Mouse (Mus musculus) ovary, adult 18-20 months (tissue): ENCODE measurements at regions not wholly inside any gene's neighbourhood (a gene's known extent, or its start where the extent isn't known, plus 50 kb on each side); places are given as distances from the start of the nearest gene placed in this dataset.

Experiments
- DNase-seq: peaks from one replicate; pipeline ENCODE4 v3.0.0; 2022; ENCODE audit warnings: low spot score, mixed read lengths

DNA sequence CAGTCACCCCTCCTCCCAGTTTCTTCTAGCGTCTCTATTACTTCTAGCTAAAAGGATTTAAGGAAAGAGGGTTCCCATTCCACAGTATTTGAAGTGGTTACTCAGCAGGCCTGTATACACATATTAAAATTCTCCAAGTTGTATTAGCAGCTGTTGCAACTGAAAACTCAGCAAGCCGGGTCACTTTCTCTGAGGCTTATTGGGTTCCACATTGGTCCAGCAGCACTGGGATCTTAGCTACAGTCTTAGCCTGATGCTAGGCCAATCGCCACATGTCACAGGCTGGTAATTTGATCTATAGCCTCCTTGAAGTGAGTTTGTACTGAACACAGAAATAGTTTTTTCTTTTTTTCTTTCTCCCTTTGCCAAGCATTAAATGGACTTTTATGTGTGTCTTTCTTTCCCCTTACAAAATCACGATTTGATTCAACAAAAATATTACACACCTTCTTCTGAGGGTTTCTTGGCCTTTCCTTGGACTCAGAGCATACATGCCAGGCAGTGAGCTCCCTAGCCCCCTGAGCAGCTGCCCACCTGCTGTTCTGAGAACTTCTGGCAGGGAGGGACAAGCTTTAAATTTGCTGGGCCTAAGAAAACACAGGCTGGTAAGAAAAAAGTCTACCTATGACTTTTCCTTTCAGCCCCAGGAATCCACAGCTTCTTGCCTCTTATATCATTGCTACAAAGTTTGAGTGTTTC lies 297.3 kb downstream of the Kcnrg start:
- no peak for DNase-seq

DNA sequence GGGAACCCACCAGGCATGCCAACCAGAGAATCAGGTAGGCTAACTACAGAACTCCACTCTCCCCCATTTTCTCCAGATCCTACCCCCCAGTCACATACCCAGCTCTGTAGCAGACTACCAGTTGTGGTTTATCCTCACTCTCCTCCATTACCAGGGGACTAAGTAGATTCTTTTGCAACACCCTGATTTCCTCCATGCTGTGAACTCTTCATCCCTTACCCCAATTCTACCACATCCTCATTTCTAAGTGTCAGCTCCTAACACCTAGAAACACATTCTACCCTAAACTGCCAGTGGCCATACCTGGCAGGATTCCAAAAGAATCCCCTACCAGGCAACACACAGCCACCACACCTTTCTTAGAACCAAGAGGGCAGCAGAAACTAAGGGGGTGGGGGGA lies 310.9 kb downstream of the Kcnrg start:
- no peak for DNase-seq

DNA sequence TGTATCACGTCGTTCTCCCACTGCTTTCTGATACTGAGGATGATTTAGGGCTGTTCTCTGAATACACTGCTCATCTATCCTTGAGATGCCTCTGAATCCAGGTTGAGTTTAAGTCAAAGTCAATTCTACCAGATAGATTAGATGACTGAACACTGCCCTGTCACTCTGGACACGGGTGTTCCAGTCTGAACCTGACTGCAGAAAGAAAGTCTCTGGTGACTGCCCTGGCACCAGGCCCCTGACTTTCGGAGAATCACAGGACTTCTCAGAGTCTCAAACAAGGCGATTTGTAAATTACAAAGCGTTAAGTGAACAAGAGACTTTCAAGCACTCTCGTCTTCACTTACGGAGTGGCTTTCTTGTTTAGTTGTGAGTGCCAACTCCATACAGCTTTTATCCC lies 324.6 kb downstream of the Kcnrg start:
- DNase-seq = no peak

DNA sequence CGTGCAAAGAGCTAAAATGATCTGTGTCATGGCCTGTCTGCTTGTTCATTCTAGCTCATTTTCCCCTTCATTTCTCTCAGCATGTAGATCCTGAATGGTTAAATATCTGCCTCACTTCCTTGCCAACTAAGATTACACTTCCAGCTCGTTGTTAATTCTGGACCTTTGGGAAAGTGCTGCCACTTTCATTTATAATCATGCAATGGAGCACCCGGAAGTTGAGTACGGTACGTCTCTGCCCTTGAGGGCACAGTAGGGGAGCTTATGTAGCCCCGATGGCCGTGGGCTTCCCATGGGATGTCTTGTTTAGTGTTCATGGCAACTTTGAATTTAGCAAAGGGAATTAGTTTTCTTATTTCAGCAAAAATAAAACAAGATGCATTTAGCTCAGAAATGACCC lies 334.4 kb downstream of the Kcnrg start:
- no peak for DNase-seq

DNA sequence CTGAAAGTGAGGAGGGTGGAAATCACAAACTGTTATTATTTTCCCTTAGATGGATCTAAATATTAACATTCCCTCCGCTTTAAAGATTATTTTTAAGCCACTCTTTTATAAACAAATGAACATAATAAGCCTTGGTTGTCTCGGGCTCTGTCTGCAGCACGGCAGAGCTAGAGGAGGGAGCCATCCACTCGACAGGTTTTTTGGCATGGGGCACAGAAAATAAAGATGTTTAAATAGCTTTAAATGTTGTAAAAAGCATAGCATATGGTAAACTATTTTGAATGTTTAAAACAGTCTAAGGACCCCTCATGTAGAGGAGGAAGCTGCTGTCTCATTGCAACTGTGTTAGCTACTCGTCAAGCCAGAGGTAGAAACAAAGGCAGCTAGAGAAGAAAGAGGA lies 338.4 kb downstream of the Kcnrg start:
- DNase-seq = no peak

DNA sequence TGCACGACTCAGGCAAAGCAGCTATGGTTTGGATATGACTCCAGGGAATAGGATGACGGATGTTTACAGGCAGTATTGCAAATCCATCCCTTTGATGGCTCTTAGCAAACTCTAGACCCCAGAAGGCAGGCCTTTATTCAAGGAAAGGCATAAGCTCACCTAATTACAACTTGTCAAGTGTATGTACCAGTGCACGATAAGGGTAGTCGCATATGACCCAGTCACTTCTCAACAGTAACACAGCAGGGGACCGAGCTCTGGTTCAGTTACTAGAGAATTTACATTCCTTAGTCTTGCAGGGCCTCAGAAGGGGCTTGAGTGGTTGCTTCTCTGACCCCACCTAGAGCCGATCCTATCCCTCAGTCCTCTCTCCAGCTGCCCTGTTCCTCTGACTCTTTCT lies 342.2 kb downstream of the Kcnrg start:
- DNase-seq = no peak

DNA sequence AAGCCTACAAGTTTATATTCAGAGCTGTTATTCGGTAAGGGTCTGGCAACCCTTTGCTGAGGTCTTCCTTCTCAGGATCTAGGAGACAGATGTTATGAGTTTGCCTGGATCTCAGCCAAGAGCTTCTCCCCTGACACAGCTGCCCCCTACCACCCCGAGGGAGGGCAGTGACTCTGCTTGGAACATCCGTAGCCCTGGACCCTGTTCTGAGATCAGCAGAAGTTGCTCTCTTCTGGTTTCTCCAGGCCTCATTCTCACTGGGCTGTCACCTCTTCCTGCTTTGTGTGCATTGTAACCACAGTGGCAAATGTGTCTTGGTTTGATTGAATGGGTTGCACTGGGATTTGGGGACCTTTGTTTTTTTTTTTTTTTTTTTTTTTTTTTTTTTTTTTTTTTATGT lies 342.4 kb upstream of the Rnaseh2b start:
- no peak for DNase-seq

DNA sequence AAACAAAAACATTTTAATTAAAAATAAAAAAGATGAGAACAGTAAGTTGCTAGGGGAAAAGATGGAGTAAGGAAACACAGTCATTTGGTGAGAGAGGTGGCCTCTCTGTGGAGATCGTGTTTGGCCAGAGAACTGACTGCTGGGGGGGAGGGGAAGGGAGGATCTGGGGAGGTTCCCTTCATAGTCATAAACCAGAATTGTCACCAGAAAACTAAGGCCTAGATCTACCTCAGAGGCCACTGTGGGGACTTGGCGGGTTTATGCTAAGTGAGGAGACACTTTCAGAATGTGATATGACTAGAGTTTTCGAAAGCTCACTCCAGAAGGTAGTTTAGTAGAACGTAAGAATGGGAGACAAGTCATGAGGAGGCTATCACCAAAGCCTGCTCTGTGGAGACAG lies 339.4 kb upstream of the Rnaseh2b start:
- DNase-seq = no peak

DNA sequence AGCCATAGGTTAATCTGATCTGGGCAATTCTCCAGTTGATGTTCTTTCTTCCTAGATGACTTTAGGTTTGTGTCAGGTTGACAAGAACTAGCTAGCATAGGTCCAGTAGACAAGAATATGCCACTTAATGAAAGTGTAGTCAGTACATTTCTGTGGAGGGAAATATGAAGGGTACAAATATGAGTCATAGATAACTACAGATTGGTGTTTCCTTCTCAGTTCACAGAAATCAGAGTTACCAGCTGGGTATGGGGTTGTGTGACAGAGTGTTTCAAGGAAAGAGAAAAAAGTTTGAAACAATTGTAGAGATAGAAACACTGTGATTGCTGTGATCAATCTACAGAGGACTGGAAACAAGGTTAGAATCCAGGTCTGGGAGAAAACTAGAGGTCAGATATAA lies 337.0 kb upstream of the Rnaseh2b start:
- no peak for DNase-seq

DNA sequence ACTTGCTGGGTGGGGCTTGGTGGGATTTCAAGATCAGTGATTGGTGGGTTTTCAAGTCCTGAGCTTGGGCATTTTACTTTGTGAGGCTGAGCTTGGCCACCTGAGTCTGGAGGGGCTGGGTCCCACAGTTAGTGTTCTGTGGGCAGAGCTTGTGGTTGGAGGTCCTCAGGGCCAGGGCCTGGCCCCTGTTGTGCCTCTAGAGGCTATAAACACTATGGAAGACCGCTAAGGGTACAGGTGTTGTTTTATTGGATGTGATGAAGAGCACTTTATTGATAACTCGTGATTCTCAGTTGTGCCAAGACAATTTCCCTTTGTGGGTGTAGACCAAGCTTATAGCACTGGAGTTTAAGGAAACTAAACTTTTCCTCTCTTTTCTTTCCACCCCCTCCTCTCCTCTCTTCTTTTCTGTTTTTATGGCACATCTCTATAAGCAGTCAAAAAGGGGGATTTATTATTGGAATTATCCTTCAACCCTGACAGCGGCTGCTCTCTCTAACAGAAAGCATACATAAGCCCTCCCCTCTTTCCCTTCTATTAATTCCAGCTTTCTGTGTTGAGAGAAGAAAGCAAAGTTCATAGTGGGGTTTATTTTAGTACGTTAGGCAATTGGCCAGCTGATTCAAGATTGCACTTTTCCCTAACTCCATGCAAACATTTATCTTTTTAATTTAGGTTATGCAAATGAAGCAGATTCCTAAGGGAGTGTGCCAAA lies 332.0 kb upstream of the Rnaseh2b start:
- no peak for DNase-seq

DNA sequence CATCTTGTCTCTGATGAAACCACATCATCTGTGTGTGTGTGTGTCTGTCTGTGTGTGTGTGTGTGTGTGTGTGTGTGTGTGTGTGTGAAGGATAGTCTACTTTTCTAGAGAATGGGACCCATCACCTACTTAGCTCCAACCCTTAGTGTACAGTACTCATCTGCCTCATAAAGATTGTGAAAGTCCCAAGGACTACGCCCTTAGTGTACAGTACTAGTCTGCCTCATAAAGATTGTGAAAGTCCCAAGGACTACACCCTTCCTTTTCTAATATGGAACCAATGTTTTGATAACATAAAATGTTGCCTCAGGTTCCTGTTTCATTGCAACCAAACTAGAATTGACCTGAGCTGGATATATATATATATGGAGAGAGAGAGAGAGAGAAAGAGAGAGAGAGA lies 323.9 kb upstream of the Rnaseh2b start:
- no peak for DNase-seq

DNA sequence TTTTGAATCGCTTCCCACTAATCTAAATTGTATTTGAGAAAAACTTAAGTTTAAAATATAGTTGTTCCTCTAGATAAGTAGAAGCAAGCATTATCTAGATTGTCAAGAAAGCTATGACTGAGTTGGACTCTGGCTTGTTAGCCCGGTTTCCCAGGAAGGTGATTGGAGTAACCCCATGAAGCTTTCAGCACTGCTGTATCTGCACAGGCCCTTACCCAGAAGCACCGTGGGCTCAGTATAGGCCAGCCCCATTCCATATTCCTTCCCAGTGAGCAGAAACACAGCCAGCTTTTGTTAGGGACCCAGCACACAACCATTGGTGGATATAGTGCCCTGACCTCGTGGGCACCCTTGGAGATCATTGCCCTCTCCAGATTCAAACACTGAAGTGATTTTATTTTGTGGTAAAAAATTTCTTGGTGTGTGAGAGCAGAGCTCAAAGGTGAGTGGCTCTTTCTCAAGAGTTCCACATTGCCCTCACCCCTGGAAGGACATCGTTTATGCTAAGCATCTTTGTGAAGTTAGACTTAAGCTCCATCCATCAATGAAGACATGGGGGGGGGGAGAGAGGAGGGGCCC lies 323.3 kb upstream of the Rnaseh2b start:
- no peak for DNase-seq

DNA sequence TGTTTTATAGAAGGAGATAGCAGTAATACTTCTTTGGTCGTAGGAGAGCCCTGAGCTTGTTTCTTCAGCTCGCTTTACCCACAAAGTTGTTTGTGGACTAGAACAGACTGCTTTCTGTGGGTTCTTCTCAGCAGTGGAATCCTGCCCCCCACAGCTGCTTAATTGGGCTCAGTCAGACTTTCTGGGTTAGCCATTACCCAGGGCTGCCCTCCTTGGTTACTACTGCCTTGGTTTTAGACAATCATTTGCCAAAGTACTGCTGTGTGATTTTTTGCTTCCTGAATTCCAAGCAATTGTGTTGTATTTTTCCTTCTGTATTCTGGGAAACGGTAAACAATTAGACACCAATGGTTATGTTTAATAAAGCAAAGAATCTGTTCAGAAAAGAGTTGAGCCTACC lies 321.8 kb upstream of the Rnaseh2b start:
- no peak for DNase-seq

DNA sequence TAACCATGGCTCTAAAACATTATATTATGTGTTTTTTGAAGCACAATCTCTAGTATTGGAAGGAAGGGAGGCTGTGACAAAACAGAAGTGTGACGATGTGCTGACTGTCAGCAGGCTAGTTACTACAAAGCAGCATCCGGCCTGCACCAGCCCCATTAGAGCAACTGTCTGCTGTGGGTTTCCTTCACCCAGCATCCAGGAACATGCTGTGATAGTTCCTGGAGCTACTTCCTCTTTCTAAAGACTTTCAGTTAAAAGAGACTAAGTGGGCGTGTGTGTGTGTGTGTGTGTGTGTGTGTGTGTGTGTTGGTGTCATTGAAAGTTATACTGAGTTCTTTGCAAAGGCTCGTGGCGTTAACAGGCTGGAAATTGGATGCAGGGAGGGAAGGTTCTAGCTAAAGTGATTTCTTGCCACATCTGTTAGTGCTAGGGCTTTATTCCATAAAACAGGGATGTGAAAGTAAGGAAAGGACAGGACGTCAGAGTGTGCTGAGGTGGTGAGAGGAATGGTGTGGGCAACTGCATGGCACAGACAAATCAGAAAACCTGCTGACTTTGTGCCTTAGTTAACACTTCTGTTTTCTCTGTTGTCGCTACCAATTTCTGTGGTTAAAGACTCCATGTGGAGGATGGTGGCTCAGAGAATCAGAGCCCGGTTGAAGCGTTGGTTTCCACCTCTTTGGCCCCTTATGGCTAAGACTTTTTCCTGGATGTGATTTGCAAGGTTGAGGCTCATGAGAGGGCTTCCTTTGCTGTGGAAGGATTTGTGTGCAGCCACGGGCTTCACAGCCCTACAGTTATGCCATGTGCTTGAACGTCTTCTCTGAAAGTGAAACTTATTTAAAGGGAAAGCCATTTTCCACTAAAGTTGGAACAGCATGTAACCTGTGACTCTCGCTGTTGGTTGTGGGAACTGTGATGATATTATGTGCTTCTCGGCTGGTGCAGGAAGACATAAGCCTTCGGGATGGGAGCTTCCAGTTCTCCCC lies 321.0 kb upstream of the Rnaseh2b start:
- no peak for DNase-seq

DNA sequence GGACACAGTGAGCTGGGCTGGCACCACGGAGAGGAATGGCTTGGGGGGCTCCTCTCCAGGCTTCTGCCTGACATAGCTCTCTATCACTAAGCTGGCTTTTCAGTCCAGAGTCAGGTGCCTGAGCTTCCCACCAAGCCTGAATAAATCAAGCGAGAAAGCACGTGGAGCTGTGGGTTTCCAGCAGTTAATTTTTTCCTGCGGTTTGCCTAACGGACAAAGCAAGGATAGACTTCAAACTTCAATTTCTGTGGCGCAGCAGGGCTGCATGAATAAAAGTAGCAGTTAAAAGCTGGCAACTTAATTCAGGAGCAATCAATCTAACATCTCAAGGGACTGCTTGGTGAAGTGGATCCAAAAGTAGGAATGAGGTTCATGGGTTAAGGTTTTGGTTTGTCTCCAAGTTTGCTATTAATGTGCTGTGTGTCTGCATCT lies 317.1 kb upstream of the Rnaseh2b start:
- no peak for DNase-seq

DNA sequence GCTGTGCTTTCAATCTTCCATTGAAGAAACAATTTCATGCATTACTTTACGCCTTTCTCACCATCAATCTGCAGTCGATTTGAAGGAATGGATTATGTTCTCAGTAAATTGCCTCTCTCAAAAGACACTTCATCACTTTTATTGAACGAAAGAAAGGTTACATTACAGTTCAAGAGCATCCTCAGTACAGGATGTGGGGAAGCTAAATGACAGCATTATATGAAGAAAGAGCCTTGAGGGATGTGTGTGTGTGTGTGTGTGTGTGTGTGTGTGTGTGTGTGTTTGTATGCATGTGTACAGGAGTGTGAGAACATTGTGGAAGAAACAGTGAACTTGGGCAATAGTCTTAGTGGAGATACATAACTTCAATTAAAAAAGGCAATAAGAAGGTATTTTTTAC lies 311.8 kb upstream of the Rnaseh2b start:
- DNase-seq = no peak

DNA sequence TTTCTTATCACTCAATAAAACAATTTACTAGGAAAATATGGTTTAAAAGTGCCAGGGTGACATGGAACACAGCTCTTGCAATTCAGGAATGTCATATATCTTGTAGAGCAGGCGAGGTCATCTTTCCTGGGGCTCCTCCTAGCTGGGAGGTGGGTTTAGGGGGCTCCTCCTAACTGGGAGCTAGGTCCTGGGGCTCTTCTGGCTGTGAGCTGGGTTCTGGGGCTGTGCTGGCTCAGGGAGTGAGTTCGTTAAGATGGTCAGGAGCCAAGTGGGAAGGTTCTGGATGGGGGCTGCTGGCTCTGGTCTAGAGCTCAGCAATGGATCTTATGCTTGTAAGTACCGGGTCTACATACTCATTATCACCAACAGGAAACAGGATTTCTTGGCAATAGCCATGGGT lies 306.8 kb upstream of the Rnaseh2b start:
- DNase-seq = no peak

DNA sequence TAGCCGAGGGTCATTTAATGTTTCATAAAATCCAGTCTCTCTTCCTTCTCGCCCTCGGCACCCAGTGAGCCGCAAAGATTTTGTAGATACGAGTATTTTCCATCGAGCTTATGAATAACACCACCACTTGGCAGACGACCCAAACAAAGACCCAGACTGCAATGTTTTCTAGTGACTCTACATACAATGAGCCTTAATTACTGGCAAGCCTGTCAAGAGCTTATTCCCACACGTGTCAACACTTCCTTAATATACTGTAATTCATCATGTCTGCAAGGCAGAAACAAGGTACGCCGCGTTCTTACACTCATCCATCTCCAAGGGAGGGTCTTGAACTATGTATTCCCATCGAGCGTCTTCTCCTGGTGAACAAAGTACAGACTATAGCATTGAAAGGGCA lies 306.2 kb upstream of the Rnaseh2b start:
- no peak for DNase-seq

DNA sequence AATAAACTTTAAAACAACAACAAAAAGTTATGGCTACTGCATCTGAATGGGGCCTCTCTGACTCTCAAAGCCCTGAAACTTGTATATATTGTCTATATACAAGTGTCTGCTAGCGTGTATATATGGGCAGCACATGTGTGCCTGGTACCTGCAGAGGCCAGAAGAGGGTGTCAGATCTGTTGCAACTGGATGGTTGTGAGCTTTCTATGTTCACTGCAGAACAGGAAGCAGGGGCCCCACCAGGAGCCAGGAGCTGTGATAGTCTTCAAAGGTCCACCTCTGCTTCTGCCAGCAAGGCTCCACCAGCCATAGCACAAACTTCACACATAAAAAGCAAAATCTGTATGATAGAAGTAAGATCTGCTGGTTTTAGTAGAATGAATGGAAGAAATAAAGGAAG lies 297.1 kb upstream of the Rnaseh2b start:
- DNase-seq = no peak

DNA sequence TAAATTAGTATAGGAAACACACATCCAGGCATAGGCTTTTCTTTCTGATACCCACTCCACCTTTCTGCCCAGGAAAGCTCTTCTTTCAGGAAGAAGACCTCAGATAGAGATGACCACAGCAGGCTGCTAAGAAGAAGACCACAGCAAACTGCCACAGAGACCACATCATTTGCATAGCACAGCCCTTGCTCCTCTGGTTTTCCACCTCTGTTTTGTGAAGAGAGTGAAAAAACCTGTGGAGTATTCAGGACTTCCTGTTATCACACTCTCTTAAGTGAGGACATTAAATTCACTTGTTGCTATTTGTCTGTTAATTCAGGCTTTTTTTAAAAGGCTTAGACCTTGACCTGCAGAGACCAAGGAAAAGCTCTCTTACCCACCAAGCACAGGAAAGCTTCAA lies 294.7 kb upstream of the Rnaseh2b start:
- DNase-seq = no peak

DNA sequence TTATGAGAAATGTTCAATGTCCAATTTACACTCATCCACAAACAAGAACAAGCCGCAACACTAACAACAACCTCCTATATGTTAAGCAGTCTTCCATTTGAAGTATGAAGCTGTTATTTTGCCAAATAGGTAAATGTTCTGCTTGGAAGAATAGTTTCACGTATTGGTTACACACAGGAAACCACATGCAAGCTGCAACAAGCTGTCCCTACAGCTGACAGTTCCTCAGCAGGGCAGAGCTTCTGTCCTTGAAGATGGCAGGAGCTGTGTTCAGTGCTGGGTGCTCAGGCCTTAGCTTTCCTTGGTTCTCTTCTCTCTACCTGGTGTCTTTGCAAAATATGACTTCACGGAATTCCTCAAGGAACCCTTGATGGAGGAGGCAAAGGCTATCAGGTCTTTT lies 294.1 kb upstream of the Rnaseh2b start:
- DNase-seq = no peak

DNA sequence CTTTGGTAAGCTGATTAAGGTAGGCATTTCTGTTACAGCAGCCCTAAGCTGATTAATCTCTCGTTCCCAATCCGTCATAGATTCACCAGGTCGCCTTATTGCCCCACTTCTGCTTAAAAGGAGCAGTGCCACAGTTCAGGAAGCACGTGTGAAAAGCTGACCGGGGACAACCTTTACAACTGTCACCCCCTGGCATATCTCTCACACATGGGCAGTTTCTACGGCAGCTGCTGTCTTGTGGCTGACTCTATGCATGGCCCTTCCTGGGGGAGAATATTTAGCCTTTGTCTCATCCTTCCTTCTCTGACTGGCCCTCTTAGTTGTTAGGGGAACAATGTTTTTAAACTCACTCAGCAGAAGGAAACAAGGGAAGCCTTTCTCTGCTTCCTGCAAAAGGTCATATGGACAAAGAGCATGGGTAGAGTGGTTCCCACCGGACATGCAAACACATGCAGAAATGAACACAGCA lies 290.9 kb upstream of the Rnaseh2b start:
- no peak for DNase-seq
